Mouse (Mus musculus) spleen, adult 2 months (tissue): ENCODE data around the gene Sema3g. TPM values are rescaled to one million over a fixed set of nuclear protein-coding genes. Genes with fewer than 3 reads are reported as not detected.
A peak's percentile ranks its signal among the peaks of the same experiment; 100 is the strongest.

Experiments
- DNase-seq, 2 experiments: peaks; one replicate each; pipeline versions ENCODE4 v3.0.0 to v3.0.0-alpha.2; 2012 to 2021; ENCODE audit warnings: low spot score in 2 of 2, low read depth in 1 of 2
- H3K27ac ChIP-seq: fragments of 200-500 bp; 2 replicates; pipeline ENCODE4 v1.5.1; 2012; ENCODE audit warnings: low read length, inconsistent platforms; ENCODE audit not compliant: insufficient read depth
- H3K27me3 ChIP-seq: fragments of 200-500 bp; 2 replicates; pipeline ENCODE4 v1.6.1; 2012; ENCODE audit warnings: mild to moderate bottlenecking, moderate library complexity, low read length, inconsistent platforms; ENCODE audit not compliant: control insufficient read depth, insufficient read depth
- H3K36me3 ChIP-seq: fragments of 200-500 bp; 2 replicates; pipeline ENCODE4 v1.6.1; 2012; ENCODE audit warnings: mild to moderate bottlenecking, low read length, inconsistent platforms; ENCODE audit not compliant: control insufficient read depth, insufficient read depth
- H3K4me1 ChIP-seq: fragments of 200-500 bp; 2 replicates; pipeline ENCODE4 v1.6.1; 2011; ENCODE audit warnings: inconsistent platforms; ENCODE audit not compliant: control insufficient read depth, insufficient read depth, insufficient read length
- H3K4me3 ChIP-seq: fragments of 200-500 bp; 2 replicates; pipeline ENCODE4 v1.5.1; 2011; ENCODE audit warnings: mild to moderate bottlenecking, inconsistent platforms; ENCODE audit not compliant: insufficient read depth, insufficient read length; ENCODE audit errors: extremely low read depth
- CTCF ChIP-seq: fragments of 200-500 bp; IDR thresholded peaks from 2 replicates; pipeline ENCODE4 v1.5.1; 2011; ENCODE audit warnings: mild to moderate bottlenecking, inconsistent platforms; ENCODE audit not compliant: insufficient read depth, insufficient read length, insufficient replicate concordance; ENCODE audit errors: extremely low read depth
- POLR2A ChIP-seq: fragments of 200-500 bp; IDR thresholded peaks from 2 replicates; pipeline ENCODE4 v1.6.1; 2011; ENCODE audit warnings: low read depth, low read length, inconsistent platforms
- WGBS: fragments of 180-500 bp; shearing (Covaris S2); methylation state at CpG from one replicate; pipeline ENCODE4 v1.1.7; 2018; 5-methylcytosine and 5-hydroxymethylcytosine counted together
- polyA plus RNA-seq: library from polyadenylated mRNA; depleted of rRNA; stranded (reverse); fragments of >200 nt; gene quantifications from 2 replicates; pipeline ENCODE4 v1.2.3, GENCODE M21; 2012

Gene Sema3g
- polyA plus RNA-seq, 1 experiment: 4.3 TPM

GRCm38 (mm10) chr14:31228234-31228633, 10.6 kb downstream of the Sema3g start:
- TF ChIP-seq CTCF (no peak), POLR2A (no peak)
- H3K27ac ChIP-seq: 0 out of 2 replicates have a peak overlapping the region, but pooled peaks have one; percentile 43

DNA sequence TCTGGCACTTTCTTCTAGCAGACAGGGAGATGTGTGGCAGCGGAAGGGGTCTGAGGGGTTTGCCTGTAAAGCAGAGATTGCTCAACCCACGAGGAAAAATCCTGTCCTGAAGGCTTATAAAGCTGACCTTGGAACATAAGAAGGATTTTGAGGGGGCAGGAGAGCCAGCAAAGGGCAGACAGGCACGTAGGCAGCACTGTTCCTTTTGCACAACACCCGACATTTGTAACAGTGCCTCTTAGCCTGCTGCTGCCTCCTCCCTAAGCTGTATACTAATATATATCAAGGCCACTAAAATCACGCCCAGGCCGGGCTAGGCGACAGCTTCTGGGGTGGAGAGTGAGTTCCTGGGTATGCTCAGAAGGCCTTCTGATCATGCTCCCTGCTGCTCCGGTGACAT, 12.8 kb downstream of the Sema3g start:
- no peak for DNase-seq
- Histone ChIP-seq H3K27me3 (no peaks in the 10 kb centered on the region), H3K36me3 (no peaks in the 10 kb centered on the region), H3K4me3 (no peak overlapping the region), H3K4me1 (peaks cover 42% of the 10 kb centered on the region), H3K27ac (no peak overlapping the region)
- WGBS: 81% methylated on average over 8 of the region's 8 CpGs
- TF ChIP-seq CTCF: no peak
- TF ChIP-seq POLR2A: no peak

More at GRCm38 (mm10) chr14:31228234-31228633, 10.6 kb downstream of the Sema3g start:
- Histone ChIP-seq H3K4me3 (no peak overlapping the region), H3K27me3 (no peaks in the 10 kb centered on the region), H3K4me1 (peaks cover 49% of the 10 kb centered on the region), H3K36me3 (no peaks in the 10 kb centered on the region)
- peak in 1 of 2 experiments; percentile 47 for DNase-seq
- 14% methylated on average over 6 of the region's 6 CpGs for WGBS

GRCm38 (mm10) chr14:31232404-31233069, 14.9 kb downstream of the Sema3g start:
- Histone ChIP-seq H3K36me3 (0 out of 2 replicates have a peak, but pooled peaks cover under 1% of the 10 kb centered on the region), H3K27me3 (no peaks in the 10 kb centered on the region), H3K4me3 (no peak overlapping the region), H3K27ac (0 out of 2 replicates have a peak overlapping the region, but pooled peaks have one; percentile 12), H3K4me1 (peaks cover 26% of the 10 kb centered on the region; the same call in 1 of the 2 replicates)
- WGBS: 58% methylated on average over 13 of the region's 13 CpGs
- TF ChIP-seq CTCF: no peak
- TF ChIP-seq POLR2A: no peak
- no peak for DNase-seq

GRCm38 (mm10) chr14:31233070-31233995, 15.7 kb downstream of the Sema3g start:
- DNase-seq: no peak
- 0 out of 2 replicates have a peak, but pooled peaks cover 4% of the 10 kb centered on the region for H3K36me3 ChIP-seq
- no peaks in the 10 kb centered on the region for H3K27me3 ChIP-seq
- TF ChIP-seq CTCF (no peak), POLR2A (no peak)
- peaks cover 18% of the 10 kb centered on the region; the same call in 1 of the 2 replicates for H3K4me1 ChIP-seq
- H3K27ac ChIP-seq: no peak overlapping the region
- WGBS: 75% methylated on average over 14 of the region's 14 CpGs
- no peak overlapping the region for H3K4me3 ChIP-seq

DNA sequence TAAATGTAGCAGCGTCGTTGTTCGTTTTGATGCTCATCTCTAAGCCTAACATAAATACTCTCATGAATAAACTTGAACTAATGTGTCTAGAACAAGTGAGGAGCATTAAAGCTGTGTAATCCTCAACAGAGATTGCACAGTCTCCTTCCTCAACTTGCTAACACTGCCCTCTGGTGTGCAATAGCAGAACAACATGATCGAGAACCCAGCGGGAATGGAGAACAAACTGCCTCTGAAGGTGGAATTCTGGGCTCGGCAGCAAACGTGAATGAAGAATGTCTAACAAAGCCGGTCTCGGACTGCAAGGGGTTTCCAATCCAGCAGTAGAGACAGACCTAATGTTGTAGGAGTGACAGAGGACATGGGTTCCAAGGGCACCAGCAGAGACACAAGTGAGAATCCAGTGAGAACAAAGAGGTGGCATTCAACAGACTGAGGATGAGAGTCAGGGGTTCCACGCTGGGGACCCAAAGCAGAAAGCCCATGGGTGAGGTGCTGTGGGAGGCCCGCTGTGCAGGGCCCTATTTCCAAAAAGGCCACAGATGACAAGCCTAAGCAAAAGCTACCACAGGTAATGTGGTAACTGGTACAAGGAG, 16.4 kb downstream of the Sema3g start:
- H3K4me3 ChIP-seq: no peak overlapping the region
- H3K36me3 ChIP-seq: peaks cover 4% of the 10 kb centered on the region; the same call in 1 of the 2 replicates
- peaks cover 11% of the 10 kb centered on the region; the same call in 1 of the 2 replicates for H3K4me1 ChIP-seq
- H3K27me3 ChIP-seq: no peaks in the 10 kb centered on the region
- no peak overlapping the region for H3K27ac ChIP-seq
- DNase-seq: peak in 1 of 2 experiments; percentile 74
- peak; percentile 66; the same call in 1 of the 2 replicates for TF ChIP-seq CTCF
- TF ChIP-seq POLR2A: no peak
- 12% methylated on average over 11 of the region's 11 CpGs for WGBS

DNA sequence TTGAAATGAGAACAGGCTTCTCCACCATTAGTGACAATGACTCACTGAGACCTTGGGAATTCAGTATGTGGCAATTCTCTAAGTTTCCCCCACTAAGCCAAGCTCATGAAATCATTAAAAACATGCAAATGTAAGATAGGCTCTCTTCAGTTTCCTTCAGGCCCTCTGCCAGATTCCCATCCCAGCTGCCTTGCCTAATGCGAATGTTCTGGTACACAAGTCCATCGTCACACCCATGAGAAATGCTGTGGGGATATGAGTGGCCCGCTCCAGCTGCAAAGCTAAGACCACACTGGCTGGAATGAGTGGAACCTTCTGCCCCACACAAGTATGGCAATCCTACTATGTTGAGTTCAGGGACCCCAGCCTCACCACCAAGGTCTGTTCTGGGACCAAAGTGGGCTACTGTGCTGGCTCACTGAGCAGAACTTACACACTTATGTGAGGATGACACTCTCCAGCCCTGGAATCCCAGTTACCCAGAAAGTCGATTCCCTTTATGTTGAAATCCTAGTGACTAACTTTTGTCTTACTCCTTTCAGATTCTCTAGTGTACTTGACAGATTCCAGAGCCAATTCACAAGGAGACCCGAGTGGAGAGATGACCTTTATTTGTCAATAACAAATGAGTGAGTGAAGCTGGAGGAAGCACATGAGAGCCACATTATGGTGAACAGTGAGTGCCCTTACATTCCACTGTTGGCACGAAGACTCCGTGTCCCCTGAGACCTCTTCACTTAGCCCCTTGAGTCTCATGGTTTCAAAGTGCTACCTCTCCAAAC, 19.6 kb downstream of the Sema3g start:
- Histone ChIP-seq H3K4me3 (no peak overlapping the region), H3K4me1 (peaks cover 3% of the 10 kb centered on the region; the same call in 1 of the 2 replicates), H3K27ac (no peak overlapping the region), H3K36me3 (peaks cover 4% of the 10 kb centered on the region; the same call in 1 of the 2 replicates), H3K27me3 (no peaks in the 10 kb centered on the region)
- WGBS: 91% methylated on average over 7 of the region's 7 CpGs
- DNase-seq: no peak
- no peak for TF ChIP-seq POLR2A
- TF ChIP-seq CTCF: no peak
